Mouse (Mus musculus): Measurements from ENCODE around the gene Clic3. TPM values are rescaled to one million over a fixed set of nuclear protein-coding genes. Genes with fewer than 3 reads are reported as not detected.

Clic3 gene
- total and polyA plus RNA-seq, 3 experiments, result 0.30 to 0.71 TPM; not detected in 1

GRCm38 (mm10) chr2:25467606-25468303, 11.1 kb downstream of the Clic3 start:
- DNase-seq (ENCODE audit: extremely low read depth), result no peak
- Histone ChIP-seq H3K79me2 (replicated peaks; ENCODE audit: control insufficient read depth, extremely low read depth, insufficient read depth, poor library complexity, severe bottlenecking) (no peaks in the 10 kb centered on the region), H3K9ac (ENCODE audit: insufficient read depth, low read depth) (no peak overlapping the region), H3K4me3 (replicated peaks in 1 of 3; ENCODE audit: low read depth in 2 of 3, low read length in 2 of 3, poor library complexity in 1 of 3) (no peak overlapping the region), H3K4me1 (ENCODE audit: control insufficient read depth in 1 of 2, insufficient read depth in 2 of 2) (peaks cover 27 to 59% of the 10 kb centered on the region in 2 experiments), H3K27me3 (replicated peaks) (no peaks in the 10 kb centered on the region), H3K9me3 (replicated peaks; ENCODE audit: low read length) (no peaks in the 10 kb centered on the region), H3K36me3 (replicated peaks in 1 of 2; ENCODE audit: control insufficient read depth in 1 of 2, insufficient read depth in 1 of 2, low read length in 1 of 2) (no peaks in the 10 kb centered on the region), H3K4me2 (ENCODE audit: insufficient read depth, low read depth, poor library complexity, severe bottlenecking) (no peak overlapping the region), H3K27ac (ENCODE audit: insufficient read depth, low read depth) (no peak overlapping the region)
- dilution Hi-C loops (cut with MboI; ENCODE audit: extremely low pct_ligation_motif_present, extremely low pct_unique_long_range_greater_than_20kb, low sequenced_read_pairs) (no loop called here), in situ Hi-C loops (cut with MboI; ENCODE audit: low pct_ligation_motif_present, low pct_unique_long_range_greater_than_20kb, low sequenced_read_pairs) (no loop called here)
- TF ChIP-seq USF1 (IDR thresholded peaks at IDR 0.05; ENCODE audit: low read depth, low read length) (no peak), JUND (conservative IDR thresholded peaks at IDR 0.05; ENCODE audit: low read depth, low read length) (no peak), TBP (conservative IDR thresholded peaks at IDR 0.05; ENCODE audit: low read depth, low read length) (no peak)

- in situ Hi-C loops (cut with MboI; ENCODE audit: low pct_ligation_motif_present, low pct_unique_long_range_greater_than_20kb, low sequenced_read_pairs), result no loop called here
- Histone ChIP-seq H3K27me3 (replicated peaks) (no peaks in the 10 kb centered on the region), H3K36me3 (replicated peaks in 1 of 2; ENCODE audit: control insufficient read depth in 1 of 2, insufficient read depth in 1 of 2, low read length in 1 of 2) (no peaks in the 10 kb centered on the region), H3K9me3 (replicated peaks; ENCODE audit: low read length) (no peaks in the 10 kb centered on the region), H3K4me1 (ENCODE audit: control insufficient read depth in 1 of 2, insufficient read depth in 2 of 2) (peaks cover 21 to 51% of the 10 kb centered on the region in 2 experiments), H3K4me3 (replicated peaks in 1 of 3; ENCODE audit: low read depth in 2 of 3, low read length in 2 of 3, poor library complexity in 1 of 3) (no peak overlapping the region), H3K4me2 (ENCODE audit: insufficient read depth, low read depth, poor library complexity, severe bottlenecking) (no peak overlapping the region), H3K27ac (ENCODE audit: insufficient read depth, low read depth) (no peak overlapping the region), H3K9ac (ENCODE audit: insufficient read depth, low read depth) (no peak overlapping the region), H3K79me2 (replicated peaks; ENCODE audit: control insufficient read depth, extremely low read depth, insufficient read depth, poor library complexity, severe bottlenecking) (no peaks in the 10 kb centered on the region)
- dilution Hi-C loops (cut with MboI; ENCODE audit: extremely low pct_ligation_motif_present, extremely low pct_unique_long_range_greater_than_20kb, low sequenced_read_pairs), result no loop called here
- no peak for DNase-seq (ENCODE audit: extremely low read depth)
- TF ChIP-seq RAD21 (IDR thresholded peaks at IDR 0.05; ENCODE audit: low read depth, low read length) (no peak), POLR2A (IDR thresholded peaks at IDR 0.05; ENCODE audit: low read depth, low read length) (no peak), MAZ (IDR thresholded peaks at IDR 0.05; ENCODE audit: low read depth, low read length) (no peak), EP300 (IDR thresholded peaks at IDR 0.05; ENCODE audit: low read length) (no peak), ZNF384 (IDR thresholded peaks at IDR 0.05; ENCODE audit: low read depth, low read length) (no peak), MAFK (IDR thresholded peaks at IDR 0.05; ENCODE audit: insufficient replicate concordance, low read length) (no peak), CHD1 (IDR thresholded peaks at IDR 0.05; ENCODE audit: low read depth, low read length) (no peak), ELF1 (IDR thresholded peaks at IDR 0.05; ENCODE audit: low read depth, low read length) (no peak)
These were observed 12.6 kb downstream of the Clic3 start for GRCm38 (mm10) chr2:25468962-25469915.

- in situ Hi-C loops (cut with MboI; ENCODE audit: low pct_ligation_motif_present, low pct_unique_long_range_greater_than_20kb, low sequenced_read_pairs), result no loop called here
- no peaks in the 10 kb centered on the region for H3K9me3 ChIP-seq (replicated peaks; ENCODE audit: low read length)
- H3K36me3 ChIP-seq (replicated peaks in 1 of 2; ENCODE audit: control insufficient read depth in 1 of 2, insufficient read depth in 1 of 2, low read length in 1 of 2), result no peaks in the 10 kb centered on the region
- H3K27me3 ChIP-seq (replicated peaks), result no peaks in the 10 kb centered on the region
- dilution Hi-C loops (cut with MboI; ENCODE audit: extremely low pct_ligation_motif_present, extremely low pct_unique_long_range_greater_than_20kb, low sequenced_read_pairs), result no loop called here
- TF ChIP-seq NELFE (IDR thresholded peaks at IDR 0.05; ENCODE audit: low read depth, low read length) (no peak), MXI1 (IDR thresholded peaks at IDR 0.05; ENCODE audit: low read depth, low read length) (no peak), ELF1 (IDR thresholded peaks at IDR 0.05; ENCODE audit: low read depth, low read length) (no peak), E2F4 (IDR thresholded peaks at IDR 0.05; ENCODE audit: insufficient replicate concordance, low read depth, low read length) (no peak), SIN3A (IDR thresholded peaks at IDR 0.05; ENCODE audit: low read length) (no peak), SMC3 (IDR thresholded peaks at IDR 0.05; ENCODE audit: low read depth, low read length) (no peak), MAX (IDR thresholded peaks at IDR 0.05; ENCODE audit: low read length) (no peak), RCOR1 (conservative IDR thresholded peaks at IDR 0.05; ENCODE audit: low read depth, low read length) (no peak), PAX5 (IDR thresholded peaks at IDR 0.05; ENCODE audit: low read length) (no peak), MEF2A (IDR thresholded peaks at IDR 0.05; ENCODE audit: borderline replicate concordance, low read depth, low read length) (no peak)
- DNase-seq (ENCODE audit: extremely low read depth), result no peak
- no peaks in the 10 kb centered on the region for H3K79me2 ChIP-seq (replicated peaks; ENCODE audit: control insufficient read depth, extremely low read depth, insufficient read depth, poor library complexity, severe bottlenecking)
- H3K4me3 ChIP-seq (replicated peaks in 1 of 3; ENCODE audit: low read depth in 2 of 3, low read length in 2 of 3, poor library complexity in 1 of 3), result no peak within 1 kb of the TSS
- H3K4me1 ChIP-seq (ENCODE audit: control insufficient read depth in 1 of 2, insufficient read depth in 2 of 2), result peaks cover 14 to 44% of the 10 kb centered on the region in 2 experiments
- H3K4me2 ChIP-seq (ENCODE audit: insufficient read depth, low read depth, poor library complexity, severe bottlenecking), result no peak within 1 kb of the TSS
- no peak within 1 kb of the TSS for H3K27ac ChIP-seq (ENCODE audit: insufficient read depth, low read depth)
- no peak within 1 kb of the TSS for H3K9ac ChIP-seq (ENCODE audit: insufficient read depth, low read depth)
These were observed 13.3 kb downstream of the Clic3 start, which contains the start of gene Ptgds for GRCm38 (mm10) chr2:25469969-25470368. Gene Ptgds, minus strand, starts transcription at chr2:25470046.

Measured in CH12.LX (cell line).